Mouse (Mus musculus) c-Kit-positive CD71-negative TER-119-negative erythroid progenitor cells, embryonic 14.5 days (primary cell): ENCODE results near the gene Xylt1.

Source experiments
- DNase-seq: peaks from one replicate; pipeline ENCODE4 v3.0.0-alpha.2; 2013; ENCODE audit warnings: low read depth

The Xylt1 gene

DNA sequence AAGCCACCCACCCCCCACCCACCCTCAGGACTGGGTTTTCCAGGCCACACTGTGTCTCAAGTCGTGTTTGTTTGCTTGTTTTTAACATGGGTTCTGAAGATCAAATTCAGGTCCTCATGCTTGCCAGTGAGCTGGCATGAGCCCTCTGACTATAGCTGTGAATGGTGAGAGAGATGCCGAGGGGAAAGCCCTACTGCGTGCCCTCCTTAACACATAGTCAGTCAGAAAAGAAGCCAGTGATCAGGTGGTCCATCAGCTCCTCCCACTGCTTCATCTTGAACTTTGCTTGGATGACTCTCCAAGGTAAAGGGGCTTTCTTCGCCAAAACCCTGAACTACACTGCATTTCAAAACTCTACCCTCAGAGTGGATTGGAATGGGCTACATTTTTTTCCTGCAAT is 183.8 kb downstream of the Xylt1 start:
- no peak for DNase-seq

DNA sequence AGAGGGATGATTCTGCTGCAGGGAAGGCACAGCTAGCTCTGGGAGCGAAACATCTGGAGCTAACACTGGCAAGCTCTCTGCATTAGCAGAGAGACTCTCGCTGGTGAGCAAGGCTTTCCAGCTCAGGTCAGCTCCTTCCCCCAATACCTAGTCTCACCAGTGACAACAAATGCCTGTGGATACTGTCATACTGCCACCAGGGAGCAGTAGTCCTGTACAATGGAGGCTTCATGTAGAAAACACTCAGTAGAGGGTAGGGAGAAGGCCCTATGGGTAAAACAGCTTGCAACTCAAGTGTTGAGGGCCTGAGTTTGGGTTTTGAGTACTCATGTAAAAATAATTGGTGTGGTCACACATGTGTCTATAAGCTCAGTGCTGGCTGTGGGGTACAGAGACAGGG is 185.3 kb downstream of the Xylt1 start:
- no peak for DNase-seq

GRCm38 (mm10) chr7:117566833-117567232 is 186.1 kb downstream of the Xylt1 start:
- no peak for DNase-seq

DNA sequence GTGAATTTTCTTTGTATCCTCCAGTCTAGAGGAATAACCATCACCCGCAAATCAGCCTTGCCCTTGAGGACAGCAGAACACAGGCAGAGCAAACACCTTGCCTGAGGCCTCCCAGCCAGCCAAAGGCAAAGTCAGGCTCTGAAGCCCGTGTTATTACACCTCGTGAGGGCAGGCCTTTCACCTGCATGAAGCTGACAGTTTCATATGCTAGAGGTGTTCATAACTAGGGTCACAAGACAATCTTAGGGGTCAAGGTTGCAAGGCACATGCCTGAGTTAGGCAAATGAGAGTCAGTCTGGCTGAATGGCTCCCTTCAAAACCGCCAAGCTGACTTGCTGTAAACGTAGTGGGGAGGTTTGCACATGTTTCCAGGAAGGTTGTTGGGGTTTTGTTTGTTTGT is 186.5 kb downstream of the Xylt1 start:
- no peak for DNase-seq

GRCm38 (mm10) chr7:117567653-117568340 is 187.0 kb downstream of the Xylt1 start:
- DNase-seq, result no peak

- no peak for DNase-seq
These were observed 190.4 kb downstream of the Xylt1 start for GRCm38 (mm10) chr7:117571131-117571530.

DNA sequence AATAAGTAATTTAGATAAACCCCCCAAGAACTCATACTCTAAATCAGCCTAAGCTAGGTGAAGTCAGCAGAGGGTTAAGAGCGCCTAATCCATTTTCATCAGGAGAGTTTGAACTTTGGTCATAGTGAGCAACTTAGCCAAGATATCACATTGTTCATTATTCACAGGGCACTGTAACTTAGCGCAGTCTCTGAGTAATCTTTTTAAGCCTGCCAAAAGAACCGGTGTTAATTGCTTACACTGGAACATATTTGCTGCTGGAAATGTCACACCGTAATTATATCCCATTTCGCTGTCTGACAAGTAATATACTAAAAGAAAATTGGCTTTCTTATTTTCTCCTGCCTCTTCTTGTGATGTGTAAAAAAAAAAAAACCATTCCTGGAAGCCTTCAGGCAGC is 190.9 kb downstream of the Xylt1 start:
- DNase-seq, result no peak

DNA sequence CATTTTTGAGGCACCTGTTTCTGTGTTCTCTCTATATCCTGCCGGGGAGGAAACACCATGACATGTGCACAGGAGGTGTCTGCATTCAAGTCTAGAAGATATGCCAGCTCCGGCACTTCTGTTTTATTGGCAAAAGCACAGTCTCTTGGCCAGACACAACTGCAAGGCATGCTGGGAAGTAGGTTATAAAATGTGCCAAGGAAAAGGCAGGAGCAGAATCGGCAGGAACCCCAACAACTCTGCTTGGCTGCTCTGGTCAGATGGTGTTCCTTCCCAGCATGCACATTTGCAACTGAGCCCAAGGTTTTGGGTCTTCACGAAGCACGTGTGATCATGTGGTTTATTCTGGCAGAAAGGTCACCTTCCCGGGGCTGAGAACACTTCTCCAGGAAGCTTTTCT is 192.4 kb downstream of the Xylt1 start:
- DNase-seq, result no peak

GRCm38 (mm10) chr7:117575417-117575816 is 194.6 kb downstream of the Xylt1 start:
- no peak for DNase-seq

DNA sequence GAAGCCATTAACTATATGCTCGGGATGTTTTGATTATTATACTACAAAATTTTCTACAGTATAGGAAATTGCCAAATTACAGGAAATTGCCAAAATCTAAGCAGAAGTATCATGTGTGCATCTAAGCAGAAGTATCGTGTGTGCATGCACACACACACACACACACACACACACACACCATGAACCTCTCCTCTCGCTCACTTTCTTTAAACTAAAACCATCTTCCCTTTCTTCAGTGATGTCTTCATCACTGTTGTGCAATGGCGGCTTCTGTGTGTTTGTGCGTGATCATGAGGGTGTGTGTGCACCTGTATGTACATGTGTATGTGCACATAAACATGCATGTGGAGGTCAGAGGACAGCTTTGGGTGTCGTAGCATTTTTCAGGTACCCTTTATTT is 196.3 kb downstream of the Xylt1 start:
- no peak for DNase-seq

DNA sequence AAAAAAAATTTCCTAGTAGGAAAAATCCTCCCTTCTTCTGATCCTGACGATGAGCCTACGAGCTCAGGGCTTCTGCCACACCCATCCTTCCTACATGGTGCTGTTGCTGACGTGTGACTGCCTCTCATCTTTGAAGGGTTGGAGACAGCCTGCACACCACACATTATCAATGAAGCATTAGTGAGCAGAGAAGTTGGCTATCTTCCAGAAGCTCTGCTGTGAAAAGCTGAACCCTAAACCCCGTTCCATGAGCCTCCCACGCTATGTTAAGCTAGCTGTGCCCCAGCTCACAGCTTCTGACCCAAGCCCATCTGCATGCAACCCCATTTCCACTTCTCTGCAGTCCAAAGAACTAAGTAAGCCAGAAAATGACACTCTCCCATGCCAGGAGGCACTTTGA is 204.4 kb downstream of the Xylt1 start:
- DNase-seq, result no peak

- DNase-seq, result no peak
These were observed 206.0 kb downstream of the Xylt1 start for GRCm38 (mm10) chr7:117586811-117587210.

DNA sequence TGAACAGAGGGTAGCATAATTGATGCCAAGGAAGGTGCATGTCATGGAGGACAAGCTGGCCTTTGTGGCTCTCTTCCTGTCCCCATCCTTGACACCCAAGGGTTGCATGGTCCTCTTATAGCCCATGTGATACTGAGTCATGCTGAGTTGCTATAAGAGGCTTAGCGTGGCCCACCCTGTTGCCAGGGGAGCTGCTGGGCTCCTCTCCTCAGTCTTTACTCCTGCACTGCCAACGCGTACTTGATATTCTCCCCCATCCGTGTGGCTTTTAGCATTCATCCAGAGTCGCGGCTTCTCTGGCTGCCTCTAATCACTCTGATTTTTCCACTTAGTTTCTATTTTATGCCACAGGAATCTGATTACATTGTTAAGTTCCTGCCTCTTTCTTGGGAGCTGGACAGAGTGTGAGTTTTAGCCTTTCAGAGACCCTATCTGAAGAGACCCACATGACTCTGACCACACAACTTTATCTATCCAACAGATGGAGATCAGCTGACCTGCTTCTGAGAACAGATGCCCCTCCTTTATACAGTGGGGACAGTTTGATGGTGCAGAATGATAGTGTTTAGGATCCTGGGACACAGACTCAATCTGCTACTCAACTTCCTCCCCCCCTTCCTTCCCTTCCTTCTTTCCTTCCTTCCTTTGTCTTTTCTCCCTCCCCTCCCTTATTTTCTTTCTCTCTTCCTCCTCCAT is 206.6 kb downstream of the Xylt1 start:
- no peak for DNase-seq

DNA sequence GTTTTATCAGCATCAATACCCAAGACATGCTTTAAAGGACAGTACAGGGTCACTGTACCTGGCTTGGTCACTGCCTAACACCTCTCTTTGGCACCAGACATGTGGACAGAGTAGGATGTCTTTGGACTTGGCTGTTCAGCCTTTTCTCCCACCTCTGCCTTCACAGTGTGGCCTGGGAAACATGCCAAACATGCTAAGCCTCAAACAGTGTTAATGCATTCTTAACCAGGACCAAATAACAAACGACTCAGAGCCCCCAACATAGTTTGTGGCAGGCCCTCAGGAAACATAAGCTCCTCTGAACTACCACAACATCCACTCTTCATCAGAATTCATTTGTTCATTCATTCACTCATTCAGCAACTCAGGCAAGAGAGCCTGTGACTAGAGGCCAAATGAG is 207.6 kb downstream of the Xylt1 start:
- DNase-seq, result no peak

- DNase-seq, result no peak
These were observed 208.6 kb downstream of the Xylt1 start for GRCm38 (mm10) chr7:117589359-117589758.

GRCm38 (mm10) chr7:117589820-117590219 is 209.0 kb downstream of the Xylt1 start:
- DNase-seq, result no peak

- no peak for DNase-seq
These were observed 213.4 kb downstream of the Xylt1 start for GRCm38 (mm10) chr7:117594191-117594590.

GRCm38 (mm10) chr7:117595029-117595695 is 214.4 kb downstream of the Xylt1 start:
- DNase-seq, result no peak

DNA sequence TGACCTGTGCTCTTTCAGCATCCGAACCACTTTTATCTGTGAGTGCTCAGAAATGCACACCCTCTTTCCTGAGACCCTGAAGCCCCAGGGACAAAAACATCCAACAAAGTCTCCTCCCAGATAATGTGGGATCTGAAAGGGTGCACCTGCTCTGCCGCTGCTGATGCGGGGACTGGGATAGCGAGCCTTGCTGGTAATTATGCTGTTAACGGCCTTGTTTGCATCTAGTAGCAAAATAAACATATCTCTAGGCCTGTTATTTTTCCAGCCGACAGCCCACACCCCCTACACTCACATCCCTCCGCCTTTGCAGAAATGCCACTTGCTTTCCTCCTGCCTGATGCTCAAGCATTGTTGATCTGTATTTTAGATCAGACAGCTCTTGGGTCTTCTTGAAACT is 219.7 kb downstream of the Xylt1 start:
- DNase-seq, result no peak

- no peak for DNase-seq
These were observed 229.7 kb downstream of the Xylt1 start for GRCm38 (mm10) chr7:117610439-117610838.

- no peak for DNase-seq
These were observed 232.2 kb downstream of the Xylt1 start for GRCm38 (mm10) chr7:117612788-117613473.

- DNase-seq, result no peak
These were observed 233.0 kb downstream of the Xylt1 start for GRCm38 (mm10) chr7:117613796-117614195.

- DNase-seq, result no peak
These were observed 233.6 kb downstream of the Xylt1 start for GRCm38 (mm10) chr7:117614346-117614745.
